23 mouse cellular contexts compared by ENCODE assay signal in the genomic region with DNA sequence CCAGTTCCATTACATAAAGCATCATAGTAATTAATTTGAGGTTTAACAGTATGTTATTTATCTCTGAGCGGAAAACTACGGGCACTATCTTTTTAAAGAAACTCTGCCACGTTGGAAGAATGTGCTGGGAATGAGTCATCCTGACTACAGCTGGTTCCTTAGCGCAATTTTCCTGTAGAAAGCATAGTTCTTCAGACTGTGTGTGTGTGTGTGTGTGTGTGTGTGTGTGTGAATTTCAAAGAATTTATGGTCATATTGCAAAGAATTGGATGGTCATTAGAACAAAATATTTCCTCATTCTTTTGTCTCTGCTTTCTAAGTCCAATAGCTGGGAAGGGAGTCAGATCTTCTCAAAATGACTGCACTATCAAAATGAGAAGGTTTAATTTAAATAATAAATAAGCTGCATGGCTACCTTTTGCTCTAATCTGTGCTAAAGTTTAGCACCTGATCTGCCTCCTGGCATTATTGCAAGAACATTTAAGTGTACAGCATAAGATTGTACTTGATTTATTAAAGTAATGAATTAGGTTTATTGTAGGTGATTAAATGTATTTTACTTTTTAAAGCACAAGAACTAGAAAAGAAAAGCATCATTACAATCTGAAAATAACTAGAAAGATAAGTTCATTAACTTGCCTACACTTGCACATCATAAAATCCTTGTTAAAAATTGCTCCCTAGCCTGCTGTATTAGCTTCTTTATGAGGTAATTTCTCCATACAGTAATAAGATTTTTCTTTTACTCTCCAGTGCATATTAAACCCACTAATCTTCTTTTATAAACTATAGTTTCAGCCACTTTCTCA.
DNase-seq lines count a peak whose midpoint lies in the region; ATAC-seq lines count a peak whose summit lies in the region.
"Had no signal": no experiment of that assay in that cellular context is flagged by ENCODE, and none has a peak within 500 bp of the region (broad histone marks: within the 10 kb centered on the region; RNA-seq: fewer than 3 reads in every experiment).

No protein-coding gene starts in this region.

- no peaks in the 10 kb centered on the region for H3K27me3 ChIP-seq in neural tube, embryonic 13.5 days
- no peaks in the 10 kb centered on the region for H3K27me3 ChIP-seq in neural tube, embryonic 15.5 days (replicated peaks)
- no peaks in the 10 kb centered on the region for H3K27me3 ChIP-seq in forebrain, embryonic 15.5 days
- H3K27me3 ChIP-seq: embryonic facial prominence, embryonic 13.5 days; heart, embryonic 13.5 days; hindbrain, embryonic 13.5 days had no signal

- H3K9ac ChIP-seq in neural tube, embryonic 13.5 days = no peak overlapping the region
- H3K9ac ChIP-seq in neural tube, embryonic 15.5 days (replicated peaks) = no peak overlapping the region
- no peak overlapping the region for H3K9ac ChIP-seq in forebrain, embryonic 15.5 days (replicated peaks)
- H3K9ac ChIP-seq: embryonic facial prominence, embryonic 13.5 days; heart, embryonic 13.5 days; hindbrain, embryonic 13.5 days had no signal

- H3K4me1 ChIP-seq in neural tube, embryonic 13.5 days (replicated peaks) = peaks cover 5% of the 10 kb centered on the region
- H3K4me1 ChIP-seq in neural tube, embryonic 15.5 days = 0 out of 2 replicates have a peak, but pooled peaks cover 4% of the 10 kb centered on the region
- no peaks in the 10 kb centered on the region for H3K4me1 ChIP-seq in forebrain, embryonic 15.5 days
- H3K4me1 ChIP-seq: embryonic facial prominence, embryonic 13.5 days; heart, embryonic 13.5 days; hindbrain, embryonic 13.5 days had no signal

- H3K36me3 ChIP-seq in neural tube, embryonic 13.5 days = no peaks in the 10 kb centered on the region
- no peaks in the 10 kb centered on the region for H3K36me3 ChIP-seq in neural tube, embryonic 15.5 days
- no peaks in the 10 kb centered on the region for H3K36me3 ChIP-seq in forebrain, embryonic 15.5 days
- H3K36me3 ChIP-seq: embryonic facial prominence, embryonic 13.5 days; heart, embryonic 13.5 days; hindbrain, embryonic 13.5 days had no signal

- no peaks in the 10 kb centered on the region for H3K9me3 ChIP-seq in neural tube, embryonic 13.5 days
- H3K9me3 ChIP-seq in neural tube, embryonic 15.5 days (replicated peaks) = no peaks in the 10 kb centered on the region
- H3K9me3 ChIP-seq in forebrain, embryonic 15.5 days = no peaks in the 10 kb centered on the region
- H3K9me3 ChIP-seq: embryonic facial prominence, embryonic 13.5 days; heart, embryonic 13.5 days; hindbrain, embryonic 13.5 days had no signal

- H3K4me2 ChIP-seq in neural tube, embryonic 13.5 days = no peak overlapping the region
- H3K4me2 ChIP-seq in neural tube, embryonic 15.5 days = no peak overlapping the region
- H3K4me2 ChIP-seq in forebrain, embryonic 15.5 days (replicated peaks) = no peak overlapping the region
- H3K4me2 ChIP-seq: embryonic facial prominence, embryonic 13.5 days; heart, embryonic 13.5 days; hindbrain, embryonic 13.5 days had no signal

- DNase-seq in frontal cortex, postnatal 14 days (ENCODE audit: low spot score in 2 of 2) = no peak
- no peak for DNase-seq in neural tube, embryonic 10.5 days (ENCODE audit: extremely low spot score, low spot score)
- no peak for DNase-seq in kidney, adult 8-10 months
- DNase-seq: B cell, adult 2 months; cerebellum, adult 11 months; cerebellum, postnatal 14 days; gastrocnemius, adult 2 months; heart, adult 18-20 months; kidney, adult 9 months; kidney, postnatal 25 days; layer of hippocampus, adult 9-11 months; liver; lung, postnatal 14 days; thymus, postnatal 25 days had no signal

- peak; percentile 62; the same call in 1 of the 2 replicates for ATAC-seq in frontal cortex, adult (ENCODE audit: low TSS enrichment)
- ATAC-seq in neural tube, embryonic 13.5 days (ENCODE audit: low read depth) = peak; percentile 85
- peak; percentile 85 for ATAC-seq in neural tube, embryonic 15.5 days (ENCODE audit: low FRiP score)
- ATAC-seq in forebrain, embryonic 15.5 days (replicated peaks) = no peak
- ATAC-seq: forebrain, embryonic 14.5 days; inflammation-experienced regulatory T-cells, adult 6 months had no signal

- WGBS in neural tube, embryonic 13.5 days = 58% methylated on average over 4 of the region's 4 CpGs
- WGBS in neural tube, embryonic 15.5 days = 53% methylated on average over 4 of the region's 4 CpGs
- 68% methylated on average over 4 of the region's 4 CpGs for WGBS in forebrain, embryonic 15.5 days

- H3K27ac ChIP-seq in neural tube, embryonic 13.5 days (replicated peaks) = 0 out of 2 replicates have a peak overlapping the region, but pooled peaks have one; percentile 52
- H3K27ac ChIP-seq in neural tube, embryonic 15.5 days (replicated peaks) = no peak overlapping the region
- H3K27ac ChIP-seq in forebrain, embryonic 15.5 days (replicated peaks) = no peak overlapping the region
- H3K27ac ChIP-seq: embryonic facial prominence, embryonic 13.5 days; gastrocnemius, adult 2 months; heart, embryonic 13.5 days; hindbrain, embryonic 13.5 days had no signal

- no peak overlapping the region for H3K4me3 ChIP-seq in neural tube, embryonic 13.5 days
- no peak overlapping the region for H3K4me3 ChIP-seq in neural tube, embryonic 15.5 days (replicated peaks)
- H3K4me3 ChIP-seq in forebrain, embryonic 15.5 days = no peak overlapping the region
- H3K4me3 ChIP-seq: embryonic facial prominence, embryonic 13.5 days; gastrocnemius, adult 2 months; heart, embryonic 13.5 days; hindbrain, embryonic 13.5 days had no signal
